Mouse (Mus musculus): ENCODE measurements around the gene Rsg1. TPM values are rescaled to one million over a fixed set of nuclear protein-coding genes. Genes with fewer than 3 reads are reported as not detected.
A peak's percentile ranks its signal among the peaks of the same experiment; 100 is the strongest.

Gene Rsg1
- polyA plus RNA-seq, 1 experiment: not detected

GRCm38 (mm10) chr4:141222752-141223151, 9.0 kb downstream of the Rsg1 start:
- Histone ChIP-seq H3K27me3 (ENCODE audit: control insufficient read depth) (no peaks in the 10 kb centered on the region), H3K4me3 (replicated peaks) (no peak overlapping the region), H3K9me3 (ENCODE audit: control insufficient read depth, low read length) (no peaks in the 10 kb centered on the region), H3K4me1 (ENCODE audit: control insufficient read depth) (no peaks in the 10 kb centered on the region), H3K36me3 (ENCODE audit: control insufficient read depth) (no peaks in the 10 kb centered on the region; the same call in 1 of the 2 replicates)
- TF ChIP-seq TAL1 (IDR thresholded peaks at IDR 0.05; ENCODE audit: low read length) (no peak), GATA1 (IDR thresholded peaks at IDR 0.05; ENCODE audit: low read length) (no peak)

- no peak overlapping the region for H3K4me3 ChIP-seq (replicated peaks)
- 0 out of 2 replicates have a peak, but pooled peaks cover 2% of the 10 kb centered on the region for H3K4me1 ChIP-seq (ENCODE audit: control insufficient read depth)
- H3K36me3 ChIP-seq (ENCODE audit: control insufficient read depth): no peaks in the 10 kb centered on the region
- peaks cover 10% of the 10 kb centered on the region for H3K27me3 ChIP-seq (ENCODE audit: control insufficient read depth)
- no peak for TF ChIP-seq TAL1 (IDR thresholded peaks at IDR 0.05; ENCODE audit: low read length)
- TF ChIP-seq GATA1 (IDR thresholded peaks at IDR 0.05; ENCODE audit: low read length): no peak
- H3K9me3 ChIP-seq (ENCODE audit: control insufficient read depth, low read length): no peaks in the 10 kb centered on the region
Observed at GRCm38 (mm10) chr4:141228687-141229086, 14.9 kb downstream of the Rsg1 start.

- Histone ChIP-seq H3K4me3 (replicated peaks) (no peak overlapping the region), H3K36me3 (ENCODE audit: control insufficient read depth) (no peaks in the 10 kb centered on the region), H3K9me3 (ENCODE audit: control insufficient read depth, low read length) (no peaks in the 10 kb centered on the region), H3K27me3 (ENCODE audit: control insufficient read depth) (peaks cover 28% of the 10 kb centered on the region), H3K4me1 (ENCODE audit: control insufficient read depth) (0 out of 2 replicates have a peak, but pooled peaks cover 2% of the 10 kb centered on the region)
- TF ChIP-seq GATA1 (IDR thresholded peaks at IDR 0.05; ENCODE audit: low read length) (no peak), TAL1 (IDR thresholded peaks at IDR 0.05; ENCODE audit: low read length) (no peak)
Observed at GRCm38 (mm10) chr4:141233196-141233595, 19.4 kb downstream of the Rsg1 start.

GRCm38 (mm10) chr4:141235537-141236111, 21.9 kb downstream of the Rsg1 start:
- H3K9me3 ChIP-seq (ENCODE audit: control insufficient read depth, low read length): no peaks in the 10 kb centered on the region
- no peaks in the 10 kb centered on the region for H3K36me3 ChIP-seq (ENCODE audit: control insufficient read depth)
- peaks cover 53% of the 10 kb centered on the region for H3K27me3 ChIP-seq (ENCODE audit: control insufficient read depth)
- peaks cover 22% of the 10 kb centered on the region for H3K4me1 ChIP-seq (ENCODE audit: control insufficient read depth)
- TF ChIP-seq TAL1 (IDR thresholded peaks at IDR 0.05; ENCODE audit: low read length): no peak
- no peak for TF ChIP-seq GATA1 (IDR thresholded peaks at IDR 0.05; ENCODE audit: low read length)
- no peak overlapping the region for H3K4me3 ChIP-seq (replicated peaks)

- TF ChIP-seq TAL1 (IDR thresholded peaks at IDR 0.05; ENCODE audit: low read length): no peak
- TF ChIP-seq GATA1 (IDR thresholded peaks at IDR 0.05; ENCODE audit: low read length): no peak
- Histone ChIP-seq H3K9me3 (ENCODE audit: control insufficient read depth, low read length) (no peaks in the 10 kb centered on the region), H3K4me1 (ENCODE audit: control insufficient read depth) (peaks cover 26% of the 10 kb centered on the region), H3K4me3 (replicated peaks) (no peak overlapping the region), H3K27me3 (ENCODE audit: control insufficient read depth) (peaks cover 58% of the 10 kb centered on the region), H3K36me3 (ENCODE audit: control insufficient read depth) (no peaks in the 10 kb centered on the region)
Observed at GRCm38 (mm10) chr4:141236856-141237255, 23.1 kb downstream of the Rsg1 start.

GRCm38 (mm10) chr4:141238492-141239387, 25.0 kb downstream of the Rsg1 start:
- Histone ChIP-seq H3K9me3 (ENCODE audit: control insufficient read depth, low read length) (no peaks in the 10 kb centered on the region), H3K27me3 (ENCODE audit: control insufficient read depth) (peaks cover 74% of the 10 kb centered on the region), H3K36me3 (ENCODE audit: control insufficient read depth) (no peaks in the 10 kb centered on the region), H3K4me3 (replicated peaks) (peak overlapping the region; percentile 46), H3K4me1 (ENCODE audit: control insufficient read depth) (peaks cover 26% of the 10 kb centered on the region)
- TF ChIP-seq TAL1 (IDR thresholded peaks at IDR 0.05; ENCODE audit: low read length) (no peak), GATA1 (IDR thresholded peaks at IDR 0.05; ENCODE audit: low read length) (no peak)

- Histone ChIP-seq H3K4me1 (ENCODE audit: control insufficient read depth) (peaks cover 26% of the 10 kb centered on the region), H3K36me3 (ENCODE audit: control insufficient read depth) (no peaks in the 10 kb centered on the region), H3K4me3 (replicated peaks) (peak within 1 kb of the TSS; percentile 46), H3K27me3 (ENCODE audit: control insufficient read depth) (peaks cover 82% of the 10 kb centered on the region), H3K9me3 (ENCODE audit: control insufficient read depth, low read length) (no peaks in the 10 kb centered on the region)
- no peak for TF ChIP-seq TAL1 (IDR thresholded peaks at IDR 0.05; ENCODE audit: low read length)
- no peak for TF ChIP-seq GATA1 (IDR thresholded peaks at IDR 0.05; ENCODE audit: low read length)
Observed at GRCm38 (mm10) chr4:141239388-141240125, 25.8 kb downstream of the Rsg1 start, which contains the start of gene Arhgef19. Arhgef19 (plus strand) TSS chr4:141239499.

GRCm38 (mm10) chr4:141240617-141241016, 26.9 kb downstream of the Rsg1 start:
- H3K4me3 ChIP-seq (replicated peaks): no peak overlapping the region
- H3K4me1 ChIP-seq (ENCODE audit: control insufficient read depth): peaks cover 26% of the 10 kb centered on the region
- no peaks in the 10 kb centered on the region for H3K9me3 ChIP-seq (ENCODE audit: control insufficient read depth, low read length)

More at GRCm38 (mm10) chr4:141240617-141241016, 26.9 kb downstream of the Rsg1 start:
- peaks cover 93% of the 10 kb centered on the region for H3K27me3 ChIP-seq (ENCODE audit: control insufficient read depth)
- no peaks in the 10 kb centered on the region for H3K36me3 ChIP-seq (ENCODE audit: control insufficient read depth)
- TF ChIP-seq TAL1 (IDR thresholded peaks at IDR 0.05; ENCODE audit: low read length): no peak
- TF ChIP-seq GATA1 (IDR thresholded peaks at IDR 0.05; ENCODE audit: low read length): no peak

Measured in erythroblast, embryonic 14.5 days (primary cell).